Mouse (Mus musculus): ENCODE data around the gene Chrng. TPM values are rescaled to one million over a fixed set of nuclear protein-coding genes. Genes with fewer than 3 reads are reported as not detected.

The Chrng gene
- polyA plus RNA-seq, 1 experiment from 2014 or later = not detected

GRCm38 (mm10) chr1:87180896-87181295 lies 23.6 kb upstream of the Chrng start:
- no peak for ATAC-seq
- no peak overlapping the region for H3K27ac ChIP-seq
- no peaks in the 10 kb centered on the region for H3K36me3 ChIP-seq
- H3K4me2 ChIP-seq (replicated peaks) = no peak overlapping the region
- H3K4me1 ChIP-seq (replicated peaks) = peaks cover 16% of the 10 kb centered on the region
- WGBS = 62% methylated on average over 5 of the region's 5 CpGs
- no peak overlapping the region for H3K4me3 ChIP-seq (replicated peaks)
- H3K9me3 ChIP-seq = no peaks in the 10 kb centered on the region
- peaks cover 49% of the 10 kb centered on the region for H3K27me3 ChIP-seq
- no peak overlapping the region for H3K9ac ChIP-seq (replicated peaks)

GRCm38 (mm10) chr1:87183013-87183412 lies 21.4 kb upstream of the Chrng start, which contains the start of gene Prss56:
Prss56 (plus strand) TSS chr1:87183313.
- H3K4me3 ChIP-seq (replicated peaks) = no peak within 1 kb of the TSS
- H3K9me3 ChIP-seq = no peaks in the 10 kb centered on the region
- H3K36me3 ChIP-seq = no peaks in the 10 kb centered on the region
- peaks cover 54% of the 10 kb centered on the region for H3K27me3 ChIP-seq
- H3K9ac ChIP-seq (replicated peaks) = no peak within 1 kb of the TSS
- 63% methylated on average over 9 of the region's 9 CpGs for WGBS
- ATAC-seq = no peak
- peaks cover 21% of the 10 kb centered on the region for H3K4me1 ChIP-seq (replicated peaks)
- no peak within 1 kb of the TSS for H3K27ac ChIP-seq
- no peak within 1 kb of the TSS for H3K4me2 ChIP-seq (replicated peaks)

- H3K9ac ChIP-seq (replicated peaks) = no peak overlapping the region
- no peaks in the 10 kb centered on the region for H3K9me3 ChIP-seq
- peak overlapping the region; percentile 26 for H3K4me2 ChIP-seq (replicated peaks)
- no peak overlapping the region for H3K4me3 ChIP-seq (replicated peaks)
- H3K4me1 ChIP-seq (replicated peaks) = peaks cover 21% of the 10 kb centered on the region
- 30% methylated on average over 15 of the region's 15 CpGs for WGBS
- peak; percentile 4; the same call in 1 of the 2 replicates for ATAC-seq
- H3K27ac ChIP-seq = no peak overlapping the region
- peaks cover 63% of the 10 kb centered on the region for H3K27me3 ChIP-seq
- H3K36me3 ChIP-seq = no peaks in the 10 kb centered on the region
Observed at GRCm38 (mm10) chr1:87183998-87184750, 20.3 kb upstream of the Chrng start.

GRCm38 (mm10) chr1:87184751-87185139 lies 19.7 kb upstream of the Chrng start:
- no peaks in the 10 kb centered on the region for H3K36me3 ChIP-seq
- peak; percentile 24; the same call in 1 of the 2 replicates for ATAC-seq
- H3K9ac ChIP-seq (replicated peaks) = no peak overlapping the region
- peaks cover 63% of the 10 kb centered on the region for H3K27me3 ChIP-seq
- no peak overlapping the region for H3K27ac ChIP-seq
- H3K4me2 ChIP-seq (replicated peaks) = peak overlapping the region; percentile 26
- no peak overlapping the region for H3K4me3 ChIP-seq (replicated peaks)
- H3K4me1 ChIP-seq (replicated peaks) = peaks cover 21% of the 10 kb centered on the region
- 10% methylated on average over 20 of the region's 20 CpGs for WGBS
- no peaks in the 10 kb centered on the region for H3K9me3 ChIP-seq

GRCm38 (mm10) chr1:87185526-87185925 lies 18.9 kb upstream of the Chrng start:
- H3K9ac ChIP-seq (replicated peaks) = no peak overlapping the region

GRCm38 (mm10) chr1:87186261-87187036 lies 18.0 kb upstream of the Chrng start:
- Histone ChIP-seq H3K27ac (no peak overlapping the region), H3K27me3 (peaks cover 55% of the 10 kb centered on the region), H3K4me3 (replicated peaks) (peak overlapping the region; percentile 45), H3K4me1 (replicated peaks) (peaks cover 21% of the 10 kb centered on the region), H3K9me3 (no peaks in the 10 kb centered on the region), H3K4me2 (replicated peaks) (peak overlapping the region; percentile 72), H3K9ac (replicated peaks) (peak overlapping the region; percentile 55), H3K36me3 (no peaks in the 10 kb centered on the region)
- ATAC-seq = peak; percentile 71
- WGBS = 1% methylated on average over 54 of the region's 54 CpGs

More at GRCm38 (mm10) chr1:87185526-87185925, 18.9 kb upstream of the Chrng start:
- Histone ChIP-seq H3K36me3 (no peaks in the 10 kb centered on the region), H3K4me2 (replicated peaks) (0 out of 2 replicates have a peak overlapping the region, but pooled peaks have one; percentile 72), H3K9me3 (no peaks in the 10 kb centered on the region), H3K27ac (no peak overlapping the region), H3K4me3 (replicated peaks) (no peak overlapping the region), H3K4me1 (replicated peaks) (peaks cover 21% of the 10 kb centered on the region), H3K27me3 (peaks cover 59% of the 10 kb centered on the region)
- 12% methylated on average over 13 of the region's 13 CpGs for WGBS
- no peak for ATAC-seq

GRCm38 (mm10) chr1:87187037-87187355 lies 17.5 kb upstream of the Chrng start:
- Histone ChIP-seq H3K27me3 (peaks cover 53% of the 10 kb centered on the region), H3K4me3 (replicated peaks) (peak overlapping the region; percentile 45), H3K27ac (no peak overlapping the region), H3K9me3 (no peaks in the 10 kb centered on the region), H3K4me2 (replicated peaks) (peak overlapping the region; percentile 72), H3K4me1 (replicated peaks) (peaks cover 21% of the 10 kb centered on the region), H3K9ac (replicated peaks) (peak overlapping the region; percentile 55), H3K36me3 (no peaks in the 10 kb centered on the region)
- 0% methylated on average over 15 of the region's 15 CpGs for WGBS
- peak; percentile 60 for ATAC-seq

- WGBS = 48% methylated on average over 4 of the region's 4 CpGs
Observed at GRCm38 (mm10) chr1:87190429-87190828, 14.0 kb upstream of the Chrng start, which contains the start of gene Chrnd. Chrnd (plus strand) TSS chr1:87190607.

GRCm38 (mm10) chr1:87197296-87197695 lies 7.2 kb upstream of the Chrng start:
- no peak for ATAC-seq
- Histone ChIP-seq H3K4me1 (replicated peaks) (no peaks in the 10 kb centered on the region), H3K36me3 (no peaks in the 10 kb centered on the region), H3K4me2 (replicated peaks) (no peak overlapping the region), H3K4me3 (replicated peaks) (no peak overlapping the region), H3K27ac (no peak overlapping the region), H3K9ac (replicated peaks) (no peak overlapping the region), H3K27me3 (peaks cover 2% of the 10 kb centered on the region; the same call in 1 of the 2 replicates), H3K9me3 (no peaks in the 10 kb centered on the region)
- WGBS = 86% methylated on average over 9 of the region's 9 CpGs

More at GRCm38 (mm10) chr1:87190429-87190828, 14.0 kb upstream of the Chrng start, which contains the start of gene Chrnd:
- ATAC-seq = no peak
- Histone ChIP-seq H3K27me3 (peaks cover 24% of the 10 kb centered on the region), H3K4me2 (replicated peaks) (no peak within 1 kb of the TSS), H3K27ac (no peak within 1 kb of the TSS), H3K9me3 (no peaks in the 10 kb centered on the region), H3K4me1 (replicated peaks) (peaks cover 12% of the 10 kb centered on the region), H3K36me3 (no peaks in the 10 kb centered on the region), H3K4me3 (replicated peaks) (no peak within 1 kb of the TSS), H3K9ac (replicated peaks) (no peak within 1 kb of the TSS)

- H3K9me3 ChIP-seq = no peaks in the 10 kb centered on the region
- peaks cover 2% of the 10 kb centered on the region; the same call in 1 of the 2 replicates for H3K27me3 ChIP-seq
- H3K9ac ChIP-seq (replicated peaks) = no peak overlapping the region
- H3K27ac ChIP-seq = no peak overlapping the region
- 81% methylated on average over 12 of the region's 12 CpGs for WGBS
- H3K36me3 ChIP-seq = no peaks in the 10 kb centered on the region
- ATAC-seq = no peak; the same call in 1 of the 2 replicates
- H3K4me3 ChIP-seq (replicated peaks) = no peak overlapping the region
- H3K4me2 ChIP-seq (replicated peaks) = no peak overlapping the region
- no peaks in the 10 kb centered on the region for H3K4me1 ChIP-seq (replicated peaks)
Observed at GRCm38 (mm10) chr1:87198119-87199065, 6.1 kb upstream of the Chrng start.

- Histone ChIP-seq H3K9me3 (no peaks in the 10 kb centered on the region), H3K27me3 (peaks cover 10% of the 10 kb centered on the region), H3K36me3 (no peaks in the 10 kb centered on the region), H3K4me3 (replicated peaks) (no peak overlapping the region), H3K27ac (no peak overlapping the region), H3K9ac (replicated peaks) (no peak overlapping the region), H3K4me2 (replicated peaks) (no peak overlapping the region), H3K4me1 (replicated peaks) (0 out of 2 replicates have a peak, but pooled peaks cover 2% of the 10 kb centered on the region)
- no peak for ATAC-seq
- WGBS = 73% methylated on average over 2 of the region's 2 CpGs
Observed at GRCm38 (mm10) chr1:87200811-87201210, 3.6 kb upstream of the Chrng start.

Measured in midbrain, embryonic 13.5 days (tissue).